Mouse (Mus musculus) inflammation-experienced regulatory T-cells, adult 6 months (primary cell): ENCODE results near the gene Ppp1ca. TPM values are rescaled to one million over a fixed set of nuclear protein-coding genes. Genes with fewer than 3 reads are reported as not detected.
A peak's percentile ranks its signal among the peaks of the same experiment; 100 is the strongest.

Experiments
- ATAC-seq: one replicate; pipeline ENCODE4 v1.8.0; 2017
- polyA plus RNA-seq, 3 experiments: library from polyadenylated mRNA; unstranded; fragments of 100-300 nt; shearing (Covaris generic); gene quantifications; one replicate each; pipeline ENCODE4 v1.2.1; 2017

Ppp1ca gene
- polyA plus RNA-seq, result 1,000 to 10,000 TPM in 1 of 3 experiments, 100 to 1,000 TPM in 2; 808 to 1,210 (median 823) TPM

- peak; percentile 85 for ATAC-seq
Observed at GRCm38 (mm10) chr19:4191528-4192250, at the start of gene Ppp1ca. Gene Ppp1ca, plus strand, starts transcription at chr19:4192065.

DNA sequence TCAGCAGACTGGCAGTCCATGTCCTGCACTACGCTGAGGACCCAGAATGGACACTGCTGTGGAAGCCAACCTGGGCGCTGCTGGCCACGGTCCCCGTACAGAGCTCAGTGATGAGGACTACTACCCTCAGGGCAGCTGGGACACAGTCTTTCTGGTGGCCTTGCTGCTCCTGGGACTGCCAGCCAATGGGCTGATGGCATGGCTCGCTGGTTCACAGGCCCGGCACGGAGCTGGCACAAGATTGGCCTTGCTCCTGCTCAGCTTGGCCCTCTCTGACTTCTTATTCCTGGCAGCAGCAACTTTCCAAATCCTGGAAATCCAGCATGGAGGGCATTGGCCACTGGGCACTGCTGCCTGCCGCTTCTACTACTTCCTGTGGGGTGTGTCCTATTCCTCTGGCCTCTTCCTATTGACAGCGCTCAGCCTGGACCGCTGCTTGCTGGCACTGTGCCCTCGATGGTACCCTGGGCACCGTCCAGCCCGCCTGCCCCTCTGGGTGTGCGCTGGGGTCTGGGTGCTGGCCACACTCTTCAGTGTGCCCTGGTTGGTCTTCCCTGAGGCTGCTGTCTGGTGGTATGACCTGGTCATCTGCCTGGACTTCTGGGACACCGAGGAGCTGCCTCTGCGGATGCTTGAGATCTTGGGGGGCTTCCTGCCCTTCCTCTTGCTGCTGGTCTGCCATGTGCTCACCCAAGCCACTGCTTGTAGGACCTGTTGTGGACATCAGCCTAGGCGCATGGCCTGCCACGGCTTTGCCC lies 49.3 kb upstream of the Ppp1ca start:
- no peak for ATAC-seq

GRCm38 (mm10) chr19:4143759-4144268 lies 48.1 kb upstream of the Ppp1ca start, which contains the start of gene Cabp4:
Gene Cabp4, minus strand, starts transcription at chr19:4144033.
- no peak for ATAC-seq

- no peak for ATAC-seq
Observed at GRCm38 (mm10) chr19:4144550-4145498, 47.0 kb upstream of the Ppp1ca start.

DNA sequence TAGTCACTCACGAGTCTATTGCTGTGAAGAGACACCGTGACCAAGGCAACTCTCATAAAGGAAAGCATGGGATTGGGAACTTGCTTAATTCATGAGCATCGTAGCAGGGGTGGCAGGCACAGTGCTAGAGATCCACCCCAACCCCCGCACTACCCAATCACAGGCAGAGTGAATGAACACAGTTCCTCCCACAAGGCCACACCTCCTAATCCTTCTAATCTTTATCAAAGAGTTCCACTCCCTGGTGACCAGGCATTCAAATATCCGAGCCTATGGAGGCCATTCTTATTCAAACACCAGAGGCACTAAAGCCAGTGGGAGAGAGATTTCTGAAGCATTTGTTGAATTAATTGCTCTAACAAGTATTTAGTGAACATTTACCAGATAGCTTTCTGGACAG lies 45.9 kb upstream of the Ppp1ca start:
- ATAC-seq, result no peak

DNA sequence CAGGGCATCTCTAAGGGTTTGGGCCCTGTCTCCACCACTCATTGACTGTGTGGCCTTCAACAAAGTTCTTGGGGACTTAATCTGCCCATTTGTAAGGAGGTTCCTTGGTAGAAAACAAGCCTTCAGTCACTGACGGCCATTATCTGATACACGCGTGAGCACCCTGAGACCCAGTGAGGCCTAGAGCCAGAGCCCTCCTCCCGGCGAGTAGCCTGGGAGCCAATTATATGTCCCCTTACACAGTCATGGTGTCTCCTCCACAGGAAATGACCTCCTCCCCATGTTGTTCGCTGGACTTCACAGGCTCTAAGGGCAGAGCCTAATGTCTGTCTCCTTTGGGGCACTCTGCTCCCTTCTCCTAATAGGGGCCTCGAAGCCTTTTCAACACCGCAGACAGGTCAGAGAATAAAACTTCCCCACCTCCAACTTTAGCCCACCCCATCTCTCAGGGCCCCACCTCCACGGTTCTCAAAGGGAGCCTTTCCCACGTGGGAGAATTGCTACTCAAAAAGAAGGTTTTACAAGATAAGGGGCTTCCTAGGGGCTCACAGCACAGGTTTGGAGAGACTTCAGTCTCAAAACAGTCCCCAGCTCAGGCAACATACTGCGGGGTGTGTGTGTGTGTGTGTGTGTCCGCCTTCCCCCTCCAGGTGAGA lies 45.4 kb upstream of the Ppp1ca start:
- no peak for ATAC-seq

DNA sequence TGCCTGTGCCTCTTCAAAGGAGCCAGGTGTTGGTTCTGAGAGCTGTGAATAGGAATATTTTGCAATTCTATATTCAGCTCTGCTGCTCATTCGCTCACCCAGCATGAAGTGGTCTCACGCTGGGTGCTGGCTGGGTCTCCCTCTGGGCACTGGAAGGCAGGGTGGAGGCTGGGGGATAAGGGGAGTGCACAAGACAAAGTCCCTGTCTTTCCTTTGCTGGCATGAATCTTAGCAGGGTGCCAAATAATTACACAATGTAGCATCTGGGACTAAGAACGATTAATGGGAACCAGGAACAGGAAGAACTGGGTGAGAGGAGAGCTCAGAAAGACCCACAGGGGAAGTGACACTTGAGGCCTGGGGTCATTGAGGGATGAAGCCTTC lies 44.9 kb upstream of the Ppp1ca start:
- ATAC-seq, result no peak

GRCm38 (mm10) chr19:4147782-4148490 lies 43.9 kb upstream of the Ppp1ca start:
- ATAC-seq, result no peak

GRCm38 (mm10) chr19:4148491-4148806 lies 43.4 kb upstream of the Ppp1ca start, which contains the start of gene Coro1b:
Gene Coro1b, plus strand, starts transcription at chr19:4148619.
- ATAC-seq, result peak; percentile 97

- no peak for ATAC-seq
Observed at GRCm38 (mm10) chr19:4148819-4149218, 43.0 kb upstream of the Ppp1ca start.

- no peak for ATAC-seq
Observed at GRCm38 (mm10) chr19:4149283-4149682, 42.6 kb upstream of the Ppp1ca start.

DNA sequence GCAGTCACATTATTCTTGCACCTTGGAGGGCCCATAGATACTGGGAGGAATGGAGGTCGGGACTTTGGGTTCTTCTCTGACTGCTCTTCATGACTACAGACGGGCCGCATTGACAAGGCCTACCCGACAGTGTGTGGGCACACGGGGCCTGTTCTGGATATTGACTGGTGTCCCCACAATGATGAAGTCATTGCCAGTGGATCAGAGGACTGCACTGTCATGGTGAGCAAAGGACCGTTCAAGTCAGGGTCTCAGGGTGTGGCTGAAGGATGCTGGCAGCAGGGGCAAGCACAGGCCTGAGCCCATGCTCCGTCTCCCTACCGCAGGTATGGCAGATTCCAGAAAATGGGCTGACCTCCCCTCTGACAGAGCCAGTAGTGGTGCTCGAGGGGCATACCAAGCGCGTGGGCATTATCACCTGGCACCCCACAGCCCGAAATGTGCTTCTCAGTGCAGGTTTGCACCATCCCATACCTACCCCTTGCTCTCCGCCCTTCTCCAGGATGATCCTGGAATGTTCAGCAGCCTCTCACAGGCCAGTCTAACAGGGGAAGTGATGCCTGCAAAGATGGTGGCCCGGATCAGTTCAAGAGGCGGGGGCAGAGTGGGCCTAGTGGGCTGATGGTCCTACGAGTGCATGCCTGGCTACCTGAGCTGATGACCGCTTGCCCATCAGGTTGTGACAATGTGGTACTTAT lies 42.0 kb upstream of the Ppp1ca start:
- ATAC-seq, result no peak

GRCm38 (mm10) chr19:4150567-4151487 lies 41.0 kb upstream of the Ppp1ca start:
- ATAC-seq, result no peak

GRCm38 (mm10) chr19:4151488-4151860 lies 40.4 kb upstream of the Ppp1ca start:
- ATAC-seq, result no peak

DNA sequence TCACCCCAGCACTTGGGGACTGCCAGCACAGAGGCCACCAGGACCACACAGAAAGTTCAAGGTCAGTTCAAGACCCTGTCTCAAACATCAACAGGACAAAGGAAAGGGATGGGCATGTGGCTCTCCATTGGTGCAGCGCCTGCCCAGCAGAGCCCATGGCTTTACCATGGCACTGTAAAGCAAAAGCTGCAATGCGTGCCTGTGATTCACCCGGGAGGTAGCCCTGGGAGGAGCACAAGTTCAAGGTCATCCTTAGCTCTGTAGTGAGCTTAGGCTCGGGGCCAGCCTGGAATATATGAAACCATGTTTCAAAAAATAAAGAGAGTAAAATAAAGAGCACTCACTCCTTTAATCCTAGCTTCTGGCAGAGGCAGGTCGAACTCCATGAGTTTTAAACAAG lies 40.0 kb upstream of the Ppp1ca start:
- no peak for ATAC-seq

GRCm38 (mm10) chr19:4152445-4153231 lies 39.2 kb upstream of the Ppp1ca start:
- no peak for ATAC-seq

DNA sequence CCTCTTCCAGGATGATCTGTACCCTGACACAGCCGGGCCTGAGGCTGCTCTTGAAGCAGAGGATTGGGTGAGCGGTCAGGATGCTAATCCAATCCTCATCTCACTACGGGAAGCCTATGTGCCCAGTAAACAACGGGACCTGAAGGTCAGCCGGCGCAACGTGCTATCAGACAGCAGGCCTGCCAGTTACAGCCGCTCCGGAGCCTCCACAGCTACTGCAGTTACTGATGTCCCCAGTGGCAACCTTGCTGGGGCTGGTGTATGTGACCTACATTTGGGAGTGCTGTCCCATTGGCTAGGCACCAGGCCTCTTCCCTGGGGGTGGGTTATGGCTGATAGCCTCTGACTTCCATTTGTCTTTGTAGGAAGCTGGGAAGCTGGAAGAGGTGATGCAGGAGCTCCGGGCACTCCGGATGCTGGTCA lies 38.6 kb upstream of the Ppp1ca start, which contains the start of gene Ptprcap:
TSS of gene Ptprcap (plus strand) at position 373 of the 423 bp plus-strand sequence.
- ATAC-seq, result no peak

DNA sequence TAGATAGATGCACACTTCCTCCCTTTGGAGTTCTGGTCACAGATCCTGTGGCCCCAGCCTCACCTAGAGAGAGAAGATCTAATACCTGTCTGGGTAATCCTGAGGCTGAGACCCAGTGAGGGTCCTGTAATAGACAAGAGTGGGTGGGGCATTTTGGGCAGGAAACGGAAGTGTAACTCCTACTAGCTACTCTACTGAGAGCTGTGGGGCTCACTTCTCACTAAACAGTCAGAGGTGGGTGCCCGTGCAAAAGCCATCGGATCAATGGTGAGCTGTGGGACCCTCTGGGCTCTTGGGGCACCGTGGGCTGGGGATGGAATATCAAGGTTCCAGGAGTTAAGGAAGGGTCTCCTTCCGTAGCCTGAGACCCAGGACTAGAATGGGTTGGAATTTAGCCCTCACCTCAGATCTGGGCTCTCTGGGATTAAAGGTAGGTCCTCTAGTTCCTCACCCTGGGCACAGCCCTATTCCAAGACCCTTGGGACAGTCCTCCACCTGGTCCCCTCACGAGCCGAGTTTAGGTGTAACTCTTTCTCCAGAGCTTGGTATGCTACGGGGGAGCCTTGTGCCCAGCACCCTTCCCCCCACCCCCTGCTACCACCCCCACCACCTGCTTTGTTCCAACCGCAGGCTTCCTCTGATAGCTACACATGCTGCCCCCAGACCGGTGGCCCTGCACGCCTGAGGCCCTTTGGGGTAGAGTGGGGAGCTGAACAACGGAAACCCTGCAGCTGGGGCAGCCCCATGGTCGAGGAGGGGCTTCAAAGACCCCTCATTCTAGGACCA lies 37.2 kb upstream of the Ppp1ca start:
- ATAC-seq, result peak; percentile 74
